Mouse (Mus musculus) midbrain, embryonic 11.5 days (tissue): ENCODE data around the gene Myh15. TPM values are rescaled to one million over a fixed set of nuclear protein-coding genes. Genes with fewer than 3 reads are reported as not detected.
A peak's percentile ranks its signal among the peaks of the same experiment; 100 is the strongest.

Experiments used
- ATAC-seq: fragments of 200-750 bp; cut with Nextera tagmentation; 2 replicates; pipeline ENCODE4 v1.8.0; 2017; ENCODE audit warnings: moderate TSS enrichment, moderate library complexity; ENCODE audit not compliant: low FRiP score
- DNase-seq: peaks from one replicate; pipeline ENCODE4 v3.0.0; 2015; ENCODE audit warnings: low spot score; ENCODE audit errors: missing footprints
- H3K27ac ChIP-seq: fragments of 300-500 bp; sonication (generic); 2 replicates; pipeline ENCODE4 v1.5.1; 2014; ENCODE audit warnings: low read depth, low read length
- H3K27me3 ChIP-seq: fragments of 300-500 bp; sonication (generic); 2 replicates; pipeline ENCODE4 v1.6.1; 2014; ENCODE audit warnings: mild to moderate bottlenecking, low read length, moderate library complexity, mixed read lengths; ENCODE audit not compliant: control insufficient read depth, insufficient read depth
- H3K36me3 ChIP-seq: fragments of 300-500 bp; sonication (generic); 2 replicates; pipeline ENCODE4 v1.6.1; 2014; ENCODE audit warnings: mild to moderate bottlenecking, low read length, moderate library complexity, mixed read lengths; ENCODE audit not compliant: control insufficient read depth, insufficient read depth
- H3K4me1 ChIP-seq: fragments of 300-500 bp; sonication (generic); 2 replicates; pipeline ENCODE4 v1.6.1; 2014; ENCODE audit warnings: low read length; ENCODE audit not compliant: control insufficient read depth, insufficient read depth
- H3K4me2 ChIP-seq: fragments of 300-500 bp; sonication (generic); 2 replicates; pipeline ENCODE4 v1.6.1; 2014; ENCODE audit warnings: mild to moderate bottlenecking, moderate library complexity
- H3K4me3 ChIP-seq: fragments of 300-500 bp; sonication (generic); 2 replicates; pipeline ENCODE4 v1.5.1; 2014; ENCODE audit warnings: low read depth, low read length
- H3K9ac ChIP-seq: fragments of 300-500 bp; sonication (generic); 2 replicates; pipeline ENCODE4 v1.6.1; 2014; ENCODE audit warnings: low read length
- H3K9me3 ChIP-seq: fragments of 300-500 bp; sonication (generic); 2 replicates; pipeline ENCODE4 v1.6.1; 2016; ENCODE audit warnings: low read length; ENCODE audit not compliant: control insufficient read depth
- WGBS: fragments of 180-500 bp; shearing (Covaris S2); extraction: QIAGEN DNeasy Blood & Tissue Kit; methylation state at CpG from one replicate; pipeline ENCODE4 v1.1.7; 2014; 5-methylcytosine and 5-hydroxymethylcytosine counted together
- polyA plus RNA-seq: library from polyadenylated mRNA; unstranded; fragments of >200 nt; fragmentation: Nextera tagmentation; extraction: Ambion mirVana; gene quantifications from 2 replicates; pipeline ENCODE4 v1.2.1, GENCODE M21; 2014

Myh15 gene
- polyA plus RNA-seq, 1 experiment from 2014 or later = not detected

GRCm38 (mm10) chr16:49156193-49156592, 98.9 kb downstream of the Myh15 start:
- no peak overlapping the region for H3K4me3 ChIP-seq
- WGBS = 86% methylated on average over 2 of the region's 2 CpGs

GRCm38 (mm10) chr16:49164349-49165137, 107.3 kb downstream of the Myh15 start:
- Histone ChIP-seq H3K9me3 (no peaks in the 10 kb centered on the region), H3K27ac (no peak overlapping the region), H3K4me2 (no peak overlapping the region), H3K27me3 (no peaks in the 10 kb centered on the region), H3K4me3 (no peak overlapping the region), H3K9ac (no peak overlapping the region), H3K4me1 (no peaks in the 10 kb centered on the region), H3K36me3 (no peaks in the 10 kb centered on the region)
- DNase-seq (peak; percentile 94), ATAC-seq (peak; percentile 77)
- 46% methylated on average over 7 of the region's 7 CpGs for WGBS

More at GRCm38 (mm10) chr16:49156193-49156592, 98.9 kb downstream of the Myh15 start:
- Histone ChIP-seq H3K9me3 (no peaks in the 10 kb centered on the region), H3K4me2 (no peak overlapping the region), H3K4me1 (no peaks in the 10 kb centered on the region), H3K9ac (no peak overlapping the region), H3K27me3 (no peaks in the 10 kb centered on the region), H3K36me3 (no peaks in the 10 kb centered on the region), H3K27ac (no peak overlapping the region)
- ATAC-seq (no peak), DNase-seq (no peak)

- H3K4me1 ChIP-seq = no peaks in the 10 kb centered on the region
- no peak overlapping the region for H3K4me2 ChIP-seq
- no peak overlapping the region for H3K27ac ChIP-seq
- WGBS = 86% methylated on average over 11 of the region's 11 CpGs
- DNase-seq = no peak
- H3K9me3 ChIP-seq = no peaks in the 10 kb centered on the region
- no peaks in the 10 kb centered on the region for H3K36me3 ChIP-seq
- no peak overlapping the region for H3K9ac ChIP-seq
- no peaks in the 10 kb centered on the region for H3K27me3 ChIP-seq
- H3K4me3 ChIP-seq = no peak overlapping the region
- no peak for ATAC-seq
These were observed 108.4 kb downstream of the Myh15 start for GRCm38 (mm10) chr16:49165728-49166127.

- DNase-seq = no peak
- no peaks in the 10 kb centered on the region for H3K27me3 ChIP-seq
- no peak overlapping the region for H3K9ac ChIP-seq
- no peaks in the 10 kb centered on the region for H3K9me3 ChIP-seq
- no peak overlapping the region for H3K4me3 ChIP-seq
- no peak overlapping the region for H3K27ac ChIP-seq
- no peaks in the 10 kb centered on the region for H3K36me3 ChIP-seq
- 94% methylated on average over 12 of the region's 12 CpGs for WGBS
- H3K4me2 ChIP-seq = no peak overlapping the region
- no peaks in the 10 kb centered on the region for H3K4me1 ChIP-seq
- no peak for ATAC-seq
These were observed 110.0 kb downstream of the Myh15 start for GRCm38 (mm10) chr16:49167325-49167724.

GRCm38 (mm10) chr16:49175077-49175476, 117.8 kb downstream of the Myh15 start:
- no peaks in the 10 kb centered on the region for H3K9me3 ChIP-seq
- ATAC-seq (no peak), DNase-seq (no peak)
- H3K27me3 ChIP-seq = no peaks in the 10 kb centered on the region
- 100% methylated on average over 1 of the region's 1 CpGs for WGBS
- H3K27ac ChIP-seq = no peak overlapping the region
- H3K4me3 ChIP-seq = no peak overlapping the region
- H3K36me3 ChIP-seq = no peaks in the 10 kb centered on the region
- H3K9ac ChIP-seq = no peak overlapping the region
- H3K4me1 ChIP-seq = no peaks in the 10 kb centered on the region
- H3K4me2 ChIP-seq = no peak overlapping the region

- no peak overlapping the region for H3K9ac ChIP-seq
- 78% methylated on average over 8 of the region's 8 CpGs for WGBS
- DNase-seq = no peak
- H3K4me1 ChIP-seq = no peaks in the 10 kb centered on the region
- no peaks in the 10 kb centered on the region for H3K9me3 ChIP-seq
- H3K4me3 ChIP-seq = no peak overlapping the region
- no peak overlapping the region for H3K27ac ChIP-seq
- peak; percentile 44 for ATAC-seq
- no peaks in the 10 kb centered on the region for H3K36me3 ChIP-seq
- H3K4me2 ChIP-seq = no peak overlapping the region
- no peaks in the 10 kb centered on the region for H3K27me3 ChIP-seq
These were observed 118.6 kb downstream of the Myh15 start for GRCm38 (mm10) chr16:49175729-49176395.

GRCm38 (mm10) chr16:49193521-49193920, 136.2 kb downstream of the Myh15 start:
- Histone ChIP-seq H3K4me3 (no peak overlapping the region), H3K4me2 (no peak overlapping the region), H3K27ac (no peak overlapping the region), H3K27me3 (no peaks in the 10 kb centered on the region), H3K36me3 (no peaks in the 10 kb centered on the region), H3K4me1 (no peaks in the 10 kb centered on the region), H3K9me3 (no peaks in the 10 kb centered on the region), H3K9ac (no peak overlapping the region)
- ATAC-seq (no peak), DNase-seq (no peak)
- 45% methylated on average over 2 of the region's 2 CpGs for WGBS

GRCm38 (mm10) chr16:49193986-49194385, 136.7 kb downstream of the Myh15 start:
- no peak overlapping the region for H3K4me2 ChIP-seq
- no peak overlapping the region for H3K4me3 ChIP-seq
- no peaks in the 10 kb centered on the region for H3K9me3 ChIP-seq
- DNase-seq (no peak), ATAC-seq (no peak)
- no peaks in the 10 kb centered on the region for H3K4me1 ChIP-seq
- H3K9ac ChIP-seq = no peak overlapping the region
- no peaks in the 10 kb centered on the region for H3K27me3 ChIP-seq
- H3K36me3 ChIP-seq = no peaks in the 10 kb centered on the region
- 86% methylated on average over 2 of the region's 2 CpGs for WGBS
- no peak overlapping the region for H3K27ac ChIP-seq

- Histone ChIP-seq H3K4me2 (no peak overlapping the region), H3K9ac (no peak overlapping the region), H3K4me3 (no peak overlapping the region), H3K9me3 (no peaks in the 10 kb centered on the region), H3K36me3 (no peaks in the 10 kb centered on the region), H3K4me1 (no peaks in the 10 kb centered on the region), H3K27ac (no peak overlapping the region), H3K27me3 (no peaks in the 10 kb centered on the region)
- DNase-seq = no peak
- 59% methylated on average over 3 of the region's 3 CpGs for WGBS
- ATAC-seq = no peak
These were observed 139.0 kb downstream of the Myh15 start for GRCm38 (mm10) chr16:49196290-49196689.
